In the genomic region with DNA sequence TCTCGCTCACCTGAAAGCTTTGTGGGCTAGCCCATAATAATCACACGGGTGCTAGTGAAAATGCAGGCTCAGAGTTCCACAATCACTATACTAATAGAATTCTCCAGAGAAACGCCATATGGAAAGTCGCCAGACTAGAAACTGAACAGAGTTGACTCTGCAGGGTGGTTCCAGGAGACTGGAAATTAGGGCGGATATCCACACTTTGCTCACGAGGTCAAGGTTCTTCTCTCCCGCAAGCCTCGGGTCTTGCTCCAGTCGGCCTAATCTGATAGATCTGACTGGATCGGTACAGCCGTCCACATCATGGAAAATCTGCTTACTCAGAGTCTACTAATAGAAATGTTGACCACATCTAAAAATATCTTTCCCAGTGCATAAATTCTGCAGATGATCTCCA, we compare ENCODE assay signal across 19 mouse cellular contexts.
DNase-seq lines count a peak whose midpoint lies in the region; ATAC-seq lines count a peak whose summit lies in the region.
"Had no signal": no experiment of that assay in that cellular context is flagged by ENCODE, and none has a peak within 500 bp of the region (broad histone marks: within the 10 kb centered on the region; RNA-seq: fewer than 3 reads in every experiment).

No protein-coding gene starts in this region.

- intact Hi-C loops in left cerebral cortex, postnatal 36 days (cut with DNase I): no loop called here

- no peak for ATAC-seq in heart, embryonic 12.5 days (ENCODE audit: insufficient number of reproducible peaks, low FRiP score)
- ATAC-seq: forebrain, postnatal 0 days; intestine, embryonic 15.5 days; midbrain, embryonic 16.5 days had no signal

- no peaks in the 10 kb centered on the region for H3K36me3 ChIP-seq in heart, embryonic 12.5 days
- H3K36me3 ChIP-seq: embryonic facial prominence, embryonic 13.5 days; intestine, embryonic 15.5 days; stomach, embryonic 15.5 days had no signal

- no peak overlapping the region for H3K4me2 ChIP-seq in heart, embryonic 12.5 days
- H3K4me2 ChIP-seq: embryonic facial prominence, embryonic 13.5 days; hindbrain, embryonic 14.5 days; intestine, embryonic 15.5 days; stomach, embryonic 15.5 days had no signal

- H3K9me3 ChIP-seq in heart, embryonic 12.5 days (replicated peaks): no peaks in the 10 kb centered on the region
- H3K9me3 ChIP-seq: embryonic facial prominence, embryonic 13.5 days; intestine, embryonic 15.5 days; stomach, embryonic 15.5 days had no signal

- H3K4me1 ChIP-seq in heart, embryonic 12.5 days (replicated peaks): no peaks in the 10 kb centered on the region
- H3K4me1 ChIP-seq: intestine, embryonic 15.5 days; stomach, embryonic 15.5 days had no signal

- 0 out of 2 replicates have a peak, but pooled peaks cover 4% of the 10 kb centered on the region for H3K27me3 ChIP-seq in heart, embryonic 12.5 days (replicated peaks)
- H3K27me3 ChIP-seq: intestine, embryonic 15.5 days; stomach, embryonic 15.5 days had no signal

- DNase-seq in heart, adult 8-10 months (ENCODE audit: low spot score): peak; percentile 21
- DNase-seq in testis, postnatal 10 days (ENCODE audit: low spot score): peak; percentile 32
- no peak for DNase-seq in testis, postnatal 14 days (ENCODE audit: low spot score)
- DNase-seq in adrenal gland, postnatal 14 days: peak; percentile 31
- DNase-seq in left cerebral cortex, postnatal 36 days (ENCODE audit: low spot score in 2 of 2): no peak
- DNase-seq in lung, postnatal 25 days (ENCODE audit: low spot score): no peak
- DNase-seq: cerebellum, adult 11 months; cerebellum, postnatal 25 days; forebrain, postnatal 0 days; lung, postnatal 14 days; right cerebral cortex, postnatal 14 days; thymus, postnatal 36 days had no signal

- no peak overlapping the region for H3K27ac ChIP-seq in heart, embryonic 12.5 days (ENCODE audit: poor library complexity, severe bottlenecking)
- H3K27ac ChIP-seq: embryonic facial prominence, embryonic 13.5 days; heart, adult 2 months; hindbrain, embryonic 14.5 days; intestine, embryonic 15.5 days; stomach, embryonic 15.5 days had no signal

- H3K9ac ChIP-seq in heart, embryonic 12.5 days: no peak overlapping the region
- H3K9ac ChIP-seq: embryonic facial prominence, embryonic 13.5 days; forebrain, postnatal 0 days; hindbrain, embryonic 14.5 days; intestine, embryonic 15.5 days; stomach, embryonic 15.5 days had no signal

- no peak overlapping the region for H3K4me3 ChIP-seq in heart, embryonic 12.5 days
- H3K4me3 ChIP-seq: embryonic facial prominence, embryonic 13.5 days; heart, adult 2 months; intestine, embryonic 15.5 days; stomach, embryonic 15.5 days had no signal

- WGBS in heart, embryonic 12.5 days: 82% methylated on average over 11 of the region's 11 CpGs

Comparison
In these comparisons a context has a peak if more than half of its experiments do, and no peak if none do; other contexts are left out.
1. DNase-seq: peak in heart, adult 8-10 months (single experiment), testis, postnatal 10 days (single experiment) and adrenal gland, postnatal 14 days (single experiment); none in testis, postnatal 14 days (single experiment), left cerebral cortex, postnatal 36 days (0 of 2) and lung, postnatal 25 days (single experiment).